8 mouse cellular contexts compared by ENCODE assay signal in genomic region chr8:70316511-70317504, GRCm38 (mm10). TPM values are rescaled to one million over a fixed set of nuclear protein-coding genes. Genes with fewer than 3 reads are reported as not detected.
DNase-seq lines count a peak whose midpoint lies in the region; ATAC-seq and TF ChIP-seq lines count a peak whose summit lies in the region.

No protein-coding gene starts in this region.

- 13% methylated on average over 15 of the region's 15 CpGs for WGBS in lung, postnatal 0 days
- 14% methylated on average over 15 of the region's 15 CpGs for WGBS in stomach, embryonic 16.5 days

- no peak overlapping the region for H3K4me3 ChIP-seq in lung, postnatal 0 days (ENCODE audit: low read depth, low read length)
- H3K4me3 ChIP-seq in stomach, embryonic 16.5 days (replicated peaks; ENCODE audit: low read length): peak overlapping the region; percentile 62

- peaks cover 11% of the 10 kb centered on the region for H3K36me3 ChIP-seq in lung, postnatal 0 days (ENCODE audit: insufficient read depth, low read length)
- 0 out of 2 replicates have a peak, but pooled peaks cover 3% of the 10 kb centered on the region for H3K36me3 ChIP-seq in stomach, embryonic 16.5 days (ENCODE audit: control insufficient read depth, insufficient read depth, low read length)

- ATAC-seq in lung, postnatal 0 days: peak; percentile 49
- 0 out of 2 replicates have a peak, but pooled peaks have one; percentile 13 for ATAC-seq in megakaryocyte progenitor cell, adult 5-6 weeks (replicated peaks; ENCODE audit: poor library complexity)
- ATAC-seq in stomach, embryonic 16.5 days (ENCODE audit: insufficient read depth, low FRiP score): peak; percentile 69
- ATAC-seq in inflammation-experienced regulatory T-cells, adult 6 months: no peak

- no peak for TF ChIP-seq EP300 in lung, postnatal 0 days (IDR thresholded peaks at IDR 0.05)

- peak overlapping the region; percentile 79; the same call in 1 of the 2 replicates for H3K4me2 ChIP-seq in lung, postnatal 0 days (replicated peaks; ENCODE audit: low read depth, low read length)
- H3K4me2 ChIP-seq in stomach, embryonic 16.5 days (ENCODE audit: low read depth, low read length): peak overlapping the region; percentile 81

- H3K27ac ChIP-seq in lung, postnatal 0 days (ENCODE audit: low read length): no peak overlapping the region
- H3K27ac ChIP-seq in stomach, embryonic 16.5 days (ENCODE audit: low read length): no peak overlapping the region

- H3K4me1 ChIP-seq in lung, postnatal 0 days (ENCODE audit: insufficient read depth, low read depth, low read length): 0 out of 2 replicates have a peak, but pooled peaks cover 4% of the 10 kb centered on the region
- peaks cover 27% of the 10 kb centered on the region for H3K4me1 ChIP-seq in stomach, embryonic 16.5 days (ENCODE audit: control insufficient read depth, insufficient read depth, low read length)

- H3K9me3 ChIP-seq in lung, postnatal 0 days (ENCODE audit: low read length): no peaks in the 10 kb centered on the region
- H3K9me3 ChIP-seq in stomach, embryonic 16.5 days (replicated peaks; ENCODE audit: control insufficient read depth, low read length): no peaks in the 10 kb centered on the region

- no peak overlapping the region for H3K9ac ChIP-seq in lung, postnatal 0 days (replicated peaks; ENCODE audit: low read depth)
- H3K9ac ChIP-seq in stomach, embryonic 16.5 days (ENCODE audit: low read length): peak overlapping the region; percentile 72

- peak; percentile 57 for DNase-seq in lung, postnatal 0 days (ENCODE audit: low spot score)
- no peak for DNase-seq in lung, postnatal 25 days (ENCODE audit: low spot score)
- peak; percentile 88 to 94 for DNase-seq in cerebellum, postnatal 10 days
- DNase-seq in frontal cortex, postnatal 14 days (ENCODE audit: low spot score in 2 of 2): peak; percentile 77 to 91
- peak; percentile 95 for DNase-seq in layer of hippocampus, adult 9-11 months

- H3K27me3 ChIP-seq in lung, postnatal 0 days (replicated peaks; ENCODE audit: insufficient read depth, low read length): no peaks in the 10 kb centered on the region
- H3K27me3 ChIP-seq in stomach, embryonic 16.5 days (ENCODE audit: control insufficient read depth, insufficient read depth, low read length): no peaks in the 10 kb centered on the region

- peak; percentile 42 for TF ChIP-seq CTCF in lung, postnatal 0 days (IDR thresholded peaks at IDR 0.05)

RNA-seq across cellular contexts. Expression of gene Cers1, which starts 1.2 kb away (rescaled TPM):
- 0.63 and 1.6 TPM in 2 replicates for polyA plus RNA-seq in lung, postnatal 0 days (2015; fragmentation: Nextera tagmentation; extraction: Ambion mirVana)
- total RNA-seq in megakaryocyte progenitor cell, adult 5-6 weeks (2015): not detected in 2 replicates
- not detected in 2 replicates for total RNA-seq in megakaryocyte progenitor cell, adult 5-6 weeks (2017)
- polyA plus RNA-seq in stomach, embryonic 16.5 days (2015; fragmentation: Nextera tagmentation; extraction: Ambion mirVana): 3.8 and 4.1 TPM in 2 replicates
- polyA plus RNA-seq in inflammation-experienced regulatory T-cells, adult 6 months (2017; shearing (Covaris generic)): not detected

RNA-seq across cellular contexts. Expression of gene Gdf1, which starts 12.8 kb away (rescaled TPM):
- 0.33 and 0.81 TPM in 2 replicates for polyA plus RNA-seq in lung, postnatal 0 days (2015; fragmentation: Nextera tagmentation; extraction: Ambion mirVana)
- not detected in 2 replicates for total RNA-seq in megakaryocyte progenitor cell, adult 5-6 weeks (2015)
- total RNA-seq in megakaryocyte progenitor cell, adult 5-6 weeks (2017): not detected in 2 replicates
- polyA plus RNA-seq in stomach, embryonic 16.5 days (2015; fragmentation: Nextera tagmentation; extraction: Ambion mirVana): 1.4 and 2.1 TPM in 2 replicates
- under 1 TPM in 2 of 3 experiments, not detected in 1; 0.41 to 0.55 TPM for polyA plus RNA-seq in inflammation-experienced regulatory T-cells, adult 6 months (2017; shearing (Covaris generic))

RNA-seq across cellular contexts. Expression of gene Cope, which starts 14.5 kb away (rescaled TPM):
- 266 and 297 TPM in 2 replicates for polyA plus RNA-seq in lung, postnatal 0 days (2015; fragmentation: Nextera tagmentation; extraction: Ambion mirVana)
- total RNA-seq in megakaryocyte progenitor cell, adult 5-6 weeks (2015): 214 and 223 TPM in 2 replicates
- total RNA-seq in megakaryocyte progenitor cell, adult 5-6 weeks (2017): 129 and 151 TPM in 2 replicates
- polyA plus RNA-seq in stomach, embryonic 16.5 days (2015; fragmentation: Nextera tagmentation; extraction: Ambion mirVana): 354 and 410 TPM in 2 replicates
- polyA plus RNA-seq in inflammation-experienced regulatory T-cells, adult 6 months (2017; shearing (Covaris generic)): 100 to 1,000 TPM; 303 to 304 (median 304) TPM

RNA-seq across cellular contexts. Expression of gene Ddx49, which starts 14.5 kb away (rescaled TPM):
- 29.9 and 32.5 TPM in 2 replicates for polyA plus RNA-seq in lung, postnatal 0 days (2015; fragmentation: Nextera tagmentation; extraction: Ambion mirVana)
- total RNA-seq in megakaryocyte progenitor cell, adult 5-6 weeks (2015): 42.7 and 44.7 TPM in 2 replicates
- total RNA-seq in megakaryocyte progenitor cell, adult 5-6 weeks (2017): 163 and 172 TPM in 2 replicates
- 48.8 and 50.4 TPM in 2 replicates for polyA plus RNA-seq in stomach, embryonic 16.5 days (2015; fragmentation: Nextera tagmentation; extraction: Ambion mirVana)
- 10 to 100 TPM; 46.0 to 58.6 (median 51.4) TPM for polyA plus RNA-seq in inflammation-experienced regulatory T-cells, adult 6 months (2017; shearing (Covaris generic))

RNA-seq across cellular contexts. Expression of gene Homer3, which starts 34.2 kb away (rescaled TPM):
- 54.1 and 61.1 TPM in 2 replicates for polyA plus RNA-seq in lung, postnatal 0 days (2015; fragmentation: Nextera tagmentation; extraction: Ambion mirVana)
- 4.2 and 5.8 TPM in 2 replicates for total RNA-seq in megakaryocyte progenitor cell, adult 5-6 weeks (2015)
- total RNA-seq in megakaryocyte progenitor cell, adult 5-6 weeks (2017): 8.9 and 9.9 TPM in 2 replicates
- polyA plus RNA-seq in stomach, embryonic 16.5 days (2015; fragmentation: Nextera tagmentation; extraction: Ambion mirVana): 27.3 and 32.5 TPM in 2 replicates
- under 1 TPM in 2 of 3 experiments, not detected in 1; 0.39 to 0.81 TPM for polyA plus RNA-seq in inflammation-experienced regulatory T-cells, adult 6 months (2017; shearing (Covaris generic))
